Mouse (Mus musculus) MEL (cell line): Measurements from ENCODE around the gene Usp44. TPM values are rescaled to one million over a fixed set of nuclear protein-coding genes. Genes with fewer than 3 reads are reported as not detected.

Source experiments
- DNase-seq: peaks from one replicate; pipeline ENCODE4 v3.0.0; 2011; ENCODE audit warnings: low read depth, low spot score
- H3K27ac ChIP-seq: 2 replicates; pipeline ENCODE4 v1.5.1; 2012; ENCODE audit warnings: low read depth, mild to moderate bottlenecking, control low read depth, low read length, moderate library complexity; ENCODE audit not compliant: control insufficient read depth
- H3K27me3 ChIP-seq, 2 experiments: fragments of 150-350 bp in 1 of 2; sonication (generic) in 1 of 2; 2 replicates each; pipeline ENCODE4 v1.6.1; 2012; ENCODE audit warnings: low read length in 2 of 2, mild to moderate bottlenecking in 2 of 2, improper control_type of control experiment in 1 of 2, moderate library complexity in 1 of 2; ENCODE audit not compliant: insufficient read depth in 2 of 2, control insufficient read depth in 1 of 2
- H3K36me3 ChIP-seq, 2 experiments: 2 replicates each; pipeline ENCODE4 v1.6.1; 2012 to 2014; ENCODE audit warnings: low read length in 2 of 2, improper control_type of control experiment in 1 of 2, inconsistent platforms in 1 of 2, mild to moderate bottlenecking in 1 of 2; ENCODE audit not compliant: insufficient read depth in 2 of 2, control insufficient read depth in 1 of 2
- H3K4me1 ChIP-seq, 2 experiments: fragments of 150-350 bp in 1 of 2; sonication (generic) in 1 of 2; 2 replicates each; pipeline ENCODE4 v1.6.1; 2012; ENCODE audit warnings: low read length in 2 of 2, improper control_type of control experiment in 1 of 2, mild to moderate bottlenecking in 1 of 2; ENCODE audit not compliant: insufficient read depth in 2 of 2, control insufficient read depth in 1 of 2
- H3K4me3 ChIP-seq, 2 experiments: fragments of 150-350 bp in 1 of 2; sonication (generic) in 1 of 2; 2 replicates each; pipeline ENCODE4 v1.5.1; 2012; ENCODE audit warnings: low read depth in 2 of 2, low read length in 2 of 2, mild to moderate bottlenecking in 2 of 2, moderate library complexity in 2 of 2, control low read depth in 1 of 2, improper control_type of control experiment in 1 of 2; ENCODE audit not compliant: control insufficient read depth in 1 of 2, insufficient read depth in 1 of 2
- H3K79me2 ChIP-seq: 2 replicates; pipeline ENCODE4 v1.6.1; 2012; ENCODE audit warnings: mild to moderate bottlenecking, low read length, moderate library complexity; ENCODE audit not compliant: control insufficient read depth, poor library complexity, insufficient read depth
- H3K9ac ChIP-seq: 2 replicates; pipeline ENCODE4 v1.6.1; 2012; ENCODE audit warnings: low read depth, mild to moderate bottlenecking, control low read depth, low read length, moderate library complexity; ENCODE audit not compliant: control insufficient read depth, poor library complexity, severe bottlenecking
- H3K9me3 ChIP-seq: fragments of 150-350 bp; sonication (generic); replicated peaks from 2 replicates; pipeline ENCODE4 v1.6.1; 2012; ENCODE audit warnings: mild to moderate bottlenecking, low read length, improper control_type of control experiment, moderate library complexity; ENCODE audit not compliant: insufficient read depth
- E2F4 ChIP-seq: IDR thresholded peaks from 2 replicates; pipeline ENCODE4 v1.6.1; 2011; ENCODE audit warnings: low read depth, low read length, improper control_type of control experiment, borderline replicate concordance
- EP300 ChIP-seq, 2 experiments: IDR thresholded peaks; 2 replicates each; pipeline ENCODE4 v1.6.1; 2011; ENCODE audit warnings: improper control_type of control experiment in 2 of 2, low read length in 2 of 2, low read depth in 1 of 2, mild to moderate bottlenecking in 1 of 2
- ETS1 ChIP-seq: IDR thresholded peaks from 2 replicates; pipeline ENCODE4 v1.6.1; 2012; ENCODE audit warnings: low read depth, mild to moderate bottlenecking, inconsistent platforms, low read length, improper control_type of control experiment, moderate library complexity
- HCFC1 ChIP-seq: IDR thresholded peaks from 2 replicates; pipeline ENCODE4 v1.6.1; 2012; ENCODE audit warnings: low read depth, mild to moderate bottlenecking, inconsistent platforms, low read length, improper control_type of control experiment, moderate library complexity
- JUND ChIP-seq: IDR thresholded peaks from 2 replicates; pipeline ENCODE4 v1.6.1; 2011; ENCODE audit warnings: low read depth, mild to moderate bottlenecking, improper control_type of control experiment, low read length
- KAT2A ChIP-seq: conservative IDR thresholded peaks from 2 replicates; pipeline ENCODE4 v1.6.1; 2012; ENCODE audit warnings: low read depth, low read length, improper control_type of control experiment, inconsistent platforms
- MAX ChIP-seq: IDR thresholded peaks from 2 replicates; pipeline ENCODE4 v1.6.1; 2011; ENCODE audit warnings: low read length, improper control_type of control experiment
- MAZ ChIP-seq: IDR thresholded peaks from 2 replicates; pipeline ENCODE4 v1.6.1; 2012; ENCODE audit warnings: low read depth, mild to moderate bottlenecking, inconsistent platforms, low read length, improper control_type of control experiment
- MEF2A ChIP-seq: IDR thresholded peaks from 2 replicates; pipeline ENCODE4 v1.6.1; 2014; ENCODE audit warnings: low read depth, mild to moderate bottlenecking, inconsistent platforms, low read length, improper control_type of control experiment; ENCODE audit not compliant: poor library complexity, insufficient replicate concordance, severe bottlenecking; ENCODE audit errors: extremely low read depth
- MXI1 ChIP-seq: IDR thresholded peaks from 2 replicates; pipeline ENCODE4 v1.6.1; 2011; ENCODE audit warnings: mild to moderate bottlenecking, low read depth, low read length, improper control_type of control experiment
- MYB ChIP-seq: IDR thresholded peaks from 2 replicates; pipeline ENCODE4 v1.6.1; 2011; ENCODE audit warnings: mild to moderate bottlenecking, low read depth, low read length, improper control_type of control experiment
- MYC ChIP-seq: IDR thresholded peaks from 2 replicates; pipeline ENCODE4 v1.6.1; 2011; ENCODE audit warnings: low read depth, mild to moderate bottlenecking, low read length, improper control_type of control experiment, moderate library complexity
- POLR2AphosphoS2 ChIP-seq: IDR thresholded peaks from 2 replicates; pipeline ENCODE4 v1.6.1; 2011; ENCODE audit warnings: low read length, improper control_type of control experiment
- POLR2AphosphoS5 ChIP-seq: IDR thresholded peaks from 2 replicates; pipeline ENCODE4 v1.6.1; 2012; ENCODE audit warnings: low read depth, borderline replicate concordance, mild to moderate bottlenecking, inconsistent platforms, low read length, moderate library complexity, mixed read lengths
- RAD21 ChIP-seq: IDR thresholded peaks from 2 replicates; pipeline ENCODE4 v1.6.1; 2011; ENCODE audit warnings: mild to moderate bottlenecking, low read depth, low read length, improper control_type of control experiment
- SIN3A ChIP-seq: IDR thresholded peaks from 2 replicates; pipeline ENCODE4 v1.6.1; 2012; ENCODE audit warnings: low read length, improper control_type of control experiment, inconsistent platforms
- SMC3 ChIP-seq: IDR thresholded peaks from 2 replicates; pipeline ENCODE4 v1.6.1; 2011; ENCODE audit warnings: low read depth, low read length, improper control_type of control experiment
- TAL1 ChIP-seq: IDR thresholded peaks from 2 replicates; pipeline ENCODE4 v1.6.1; 2012; ENCODE audit warnings: mild to moderate bottlenecking, inconsistent platforms, low read length, moderate library complexity, mixed read lengths
- TCF12 ChIP-seq: IDR thresholded peaks from 2 replicates; pipeline ENCODE4 v1.6.1; 2014; ENCODE audit warnings: low read depth, mild to moderate bottlenecking, inconsistent platforms, low read length, improper control_type of control experiment, moderate library complexity
- USF1 ChIP-seq: IDR thresholded peaks from 2 replicates; pipeline ENCODE4 v1.6.1; 2014; ENCODE audit warnings: low read depth, mild to moderate bottlenecking, inconsistent platforms, low read length, improper control_type of control experiment, moderate library complexity
- ZC3H11A ChIP-seq: IDR thresholded peaks from 2 replicates; pipeline ENCODE4 v1.6.1; 2012; ENCODE audit warnings: low read depth, mild to moderate bottlenecking, inconsistent platforms, low read length, improper control_type of control experiment
- ZMIZ1 ChIP-seq: IDR thresholded peaks from 2 replicates; pipeline ENCODE4 v1.6.1; 2012; ENCODE audit warnings: low read depth, mild to moderate bottlenecking, inconsistent platforms, low read length, improper control_type of control experiment, moderate library complexity
- polyA plus RNA-seq, 2 experiments: library from polyadenylated mRNA; stranded (reverse) in 1 of 2; unstranded in 1 of 2; fragments of >175 nt in 1 of 2; fragments of >200 nt in 1 of 2; gene quantifications; 2 replicates each; pipeline versions ENCODE4 v1.2.1 to v1.2.4; 2012; ENCODE audit warnings: low replicate concordance in 2 of 2, low read depth in 1 of 2; ENCODE audit not compliant: insufficient read length in 2 of 2, insufficient read depth in 1 of 2, missing spikeins in 1 of 2
- total RNA-seq: library from RNA; depleted of rRNA; stranded (reverse); fragments of 300-350 nt; gene quantifications from 2 replicates; pipeline ENCODE4 v1.2.3, GENCODE M21; 2012

Gene Usp44
- total and polyA plus RNA-seq, 3 experiments = 0.12 to 1.4 TPM; not detected in 1

GRCm38 (mm10) chr10:93868401-93868800 is 37.0 kb downstream of the Usp44 start:
- DNase-seq = no peak

DNA sequence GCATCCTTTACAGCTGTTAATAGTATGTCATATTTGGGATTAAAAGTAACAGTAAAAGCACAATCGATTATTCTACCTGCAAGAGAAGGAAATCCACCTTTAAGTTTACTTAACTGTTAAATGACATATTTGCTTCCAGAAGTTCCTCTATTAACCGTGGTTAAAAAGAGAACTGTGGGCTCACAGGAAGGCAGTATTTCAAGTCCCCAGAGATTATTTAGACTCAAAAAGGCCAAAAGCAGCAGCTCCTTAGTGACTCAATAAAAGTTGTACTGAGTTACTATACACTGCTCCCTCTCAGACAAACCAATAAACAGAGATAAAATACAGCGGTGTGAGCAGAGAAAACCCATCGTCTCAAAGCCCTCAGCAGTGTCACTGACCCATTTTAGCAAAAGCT is 37.5 kb downstream of the Usp44 start:
- no peak overlapping the region for H3K27ac ChIP-seq
- no peaks in the 10 kb centered on the region for H3K27me3 ChIP-seq
- H3K36me3 ChIP-seq = peaks cover 3 to 66% of the 10 kb centered on the region in 2 experiments
- no peak overlapping the region for H3K9ac ChIP-seq
- no peaks in the 10 kb centered on the region for H3K9me3 ChIP-seq
- TF ChIP-seq MAX (no peak), POLR2AphosphoS2 (no peak), RAD21 (no peak), USF1 (no peak), EP300 (IDR thresholded peaks at IDR 0.05; ENCODE audit: low read depth in 1 of 2, low read length in 2 of 2) (peak in 1 of 2 experiments; percentile 19; a peak in 1 of 4 replicates), SMC3 (no peak), ETS1 (no peak)
- H3K4me1 ChIP-seq = peaks cover 0 to 4% of the 10 kb centered on the region in 2 experiments; a peak in 1 of 4 replicates
- DNase-seq = peak; percentile 61
- H3K79me2 ChIP-seq = peaks cover 4% of the 10 kb centered on the region; the same call in 1 of the 2 replicates
- H3K4me3 ChIP-seq = no peak overlapping the region

More at GRCm38 (mm10) chr10:93868401-93868800, 37.0 kb downstream of the Usp44 start:
- H3K4me3 ChIP-seq = no peak overlapping the region
- peaks cover 3 to 65% of the 10 kb centered on the region in 2 experiments for H3K36me3 ChIP-seq
- no peak overlapping the region for H3K27ac ChIP-seq
- peaks cover 4% of the 10 kb centered on the region; the same call in 1 of the 2 replicates for H3K79me2 ChIP-seq
- no peak overlapping the region for H3K9ac ChIP-seq
- peaks cover 0 to 4% of the 10 kb centered on the region in 2 experiments; a peak in 1 of 4 replicates for H3K4me1 ChIP-seq
- TF ChIP-seq MAX (no peak), HCFC1 (no peak), TAL1 (no peak), MYC (no peak), KAT2A (no peak), SIN3A (no peak), POLR2AphosphoS2 (no peak), USF1 (no peak), EP300 (IDR thresholded peaks at IDR 0.05; ENCODE audit: low read depth in 1 of 2, low read length in 2 of 2) (no peak), MXI1 (no peak), MAZ (no peak), JUND (no peak), MEF2A (no peak), ZMIZ1 (no peak), POLR2AphosphoS5 (no peak), TCF12 (no peak), MYB (no peak), SMC3 (no peak), ZC3H11A (no peak), E2F4 (no peak)
- no peaks in the 10 kb centered on the region for H3K9me3 ChIP-seq
- H3K27me3 ChIP-seq = no peaks in the 10 kb centered on the region
